Mouse (Mus musculus): Measurements from ENCODE around the gene Tprkb. TPM values are rescaled to one million over a fixed set of nuclear protein-coding genes. Genes with fewer than 3 reads are reported as not detected.
"Not testable (repeated sequence)": the region's sequence is repeated elsewhere in the genome, so short reads cannot be mapped to it uniquely, and the experiment has no call there.

Tprkb gene
- 47.7 and 50.5 TPM in 2 replicates for polyA plus RNA-seq (2015; fragmentation: Nextera tagmentation; extraction: Ambion mirVana)

DNA sequence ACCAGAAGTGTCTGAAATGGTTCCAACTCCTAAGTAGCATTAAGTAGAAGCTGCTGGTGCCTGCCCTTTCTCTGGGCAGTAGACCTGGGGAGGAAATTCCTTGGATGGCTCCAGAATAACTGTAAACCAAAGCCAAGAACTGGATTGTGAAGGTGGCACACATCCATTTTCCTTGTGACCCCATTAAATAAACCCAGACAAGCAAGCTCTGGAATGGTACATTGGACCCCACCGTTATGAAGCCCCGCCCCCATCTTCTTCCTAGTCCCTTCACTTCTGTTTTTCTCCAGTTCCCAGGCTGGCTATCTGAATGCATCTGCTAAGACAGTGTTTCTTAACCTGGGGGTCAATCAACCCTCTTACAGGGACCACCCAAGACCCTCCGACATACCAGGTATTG lies at the start of gene Tprkb:
Gene Tprkb (plus strand): TSS at position 279 of the 400 bp plus-strand sequence.
- H3K27ac ChIP-seq (replicated peaks), result no peak within 1 kb of the TSS
- no peak within 1 kb of the TSS for H3K4me2 ChIP-seq
- WGBS, result 88% methylated on average over 3 of the region's 3 CpGs
- no peaks in the 10 kb centered on the region for H3K9me3 ChIP-seq
- no peak within 1 kb of the TSS for H3K9ac ChIP-seq
- ATAC-seq (ENCODE audit: low FRiP score, low read depth), result no peak
- H3K36me3 ChIP-seq, result no peaks in the 10 kb centered on the region
- H3K27me3 ChIP-seq, result no peaks in the 10 kb centered on the region
- H3K4me3 ChIP-seq, result no peak within 1 kb of the TSS
- H3K4me1 ChIP-seq (replicated peaks), result peaks cover 17% of the 10 kb centered on the region

DNA sequence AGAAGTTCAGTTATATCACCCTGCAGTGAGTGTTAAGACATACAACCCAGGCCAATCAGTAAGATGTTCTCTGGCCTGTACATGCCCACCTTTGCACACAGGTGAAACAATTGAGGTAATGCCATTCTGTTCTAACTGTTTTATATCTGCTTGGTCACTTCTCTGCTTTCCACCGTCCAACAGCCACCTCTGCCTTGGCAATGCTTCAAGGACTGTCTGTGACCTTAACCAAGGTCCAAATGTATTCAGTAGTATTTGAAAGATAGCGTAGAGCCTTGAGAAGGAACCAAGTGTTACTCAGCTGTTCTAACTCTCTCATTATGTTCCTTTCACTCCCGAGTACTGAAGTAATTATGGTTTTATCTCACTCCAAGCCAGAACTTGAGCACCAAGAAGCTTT lies 49.1 kb upstream of the Tprkb start:
- H3K4me2 ChIP-seq, result no peak overlapping the region
- no peaks in the 10 kb centered on the region for H3K36me3 ChIP-seq
- H3K27ac ChIP-seq (replicated peaks), result no peak overlapping the region
- WGBS, result 78% methylated on average over 3 of the region's 3 CpGs
- no peak overlapping the region for H3K4me3 ChIP-seq
- no peaks in the 10 kb centered on the region for H3K9me3 ChIP-seq
- H3K27me3 ChIP-seq, result no peaks in the 10 kb centered on the region
- H3K4me1 ChIP-seq (replicated peaks), result no peaks in the 10 kb centered on the region
- H3K9ac ChIP-seq, result no peak overlapping the region
- no peak for ATAC-seq (ENCODE audit: low FRiP score, low read depth)

DNA sequence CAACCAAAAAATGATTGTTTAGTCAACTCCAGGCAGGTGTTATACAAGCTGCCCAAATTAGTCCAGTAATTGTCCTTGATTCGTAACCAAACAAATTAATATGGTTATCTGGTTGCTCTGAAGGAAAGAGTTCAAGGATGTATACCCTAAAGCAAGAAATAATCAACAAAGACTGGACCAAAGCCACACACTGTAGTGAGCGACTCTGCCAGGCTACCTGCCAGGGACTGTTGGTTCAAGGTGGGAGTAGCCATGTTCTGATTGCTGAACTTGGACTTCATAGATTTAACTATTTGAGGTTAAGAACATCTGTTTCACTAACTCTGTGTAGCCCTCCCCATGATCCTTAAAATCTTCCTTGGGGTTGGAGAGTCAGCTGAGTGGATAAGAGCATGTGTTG lies 48.5 kb upstream of the Tprkb start:
- H3K27me3 ChIP-seq, result no peaks in the 10 kb centered on the region
- H3K9ac ChIP-seq, result no peak overlapping the region
- ATAC-seq (ENCODE audit: low FRiP score, low read depth), result no peak
- H3K4me3 ChIP-seq, result no peak overlapping the region
- no peak overlapping the region for H3K27ac ChIP-seq (replicated peaks)
- H3K36me3 ChIP-seq, result no peaks in the 10 kb centered on the region
- no peaks in the 10 kb centered on the region for H3K9me3 ChIP-seq
- WGBS, result 82% methylated on average over 2 of the region's 2 CpGs
- no peaks in the 10 kb centered on the region for H3K4me1 ChIP-seq (replicated peaks)
- H3K4me2 ChIP-seq, result no peak overlapping the region

DNA sequence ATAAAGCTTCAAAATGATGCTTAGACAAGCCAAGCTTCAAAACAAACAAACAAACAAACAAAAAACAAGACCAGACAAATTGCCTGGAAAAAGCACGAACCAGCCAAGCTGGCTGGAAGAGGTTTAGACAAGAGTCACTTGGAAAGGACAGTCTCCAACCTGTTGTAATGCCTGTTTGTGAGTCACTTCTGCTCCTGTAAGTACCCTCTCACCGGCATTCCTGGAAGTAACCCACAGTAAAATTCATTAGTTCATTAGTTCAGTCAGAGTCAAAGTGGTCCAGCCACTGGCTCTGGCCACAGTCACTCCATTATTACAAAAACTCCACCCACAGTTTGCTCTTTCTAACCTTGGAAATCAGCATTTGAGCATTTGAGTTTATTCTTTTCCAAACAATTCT lies 47.8 kb upstream of the Tprkb start:
- no peak for ATAC-seq (ENCODE audit: low FRiP score, low read depth)
- no peak overlapping the region for H3K4me2 ChIP-seq
- no peaks in the 10 kb centered on the region for H3K27me3 ChIP-seq
- no peaks in the 10 kb centered on the region for H3K9me3 ChIP-seq
- H3K36me3 ChIP-seq, result no peaks in the 10 kb centered on the region
- no peak overlapping the region for H3K4me3 ChIP-seq
- H3K4me1 ChIP-seq (replicated peaks), result no peaks in the 10 kb centered on the region
- WGBS, result 88% methylated on average over 2 of the region's 2 CpGs
- no peak overlapping the region for H3K9ac ChIP-seq
- H3K27ac ChIP-seq (replicated peaks), result no peak overlapping the region

DNA sequence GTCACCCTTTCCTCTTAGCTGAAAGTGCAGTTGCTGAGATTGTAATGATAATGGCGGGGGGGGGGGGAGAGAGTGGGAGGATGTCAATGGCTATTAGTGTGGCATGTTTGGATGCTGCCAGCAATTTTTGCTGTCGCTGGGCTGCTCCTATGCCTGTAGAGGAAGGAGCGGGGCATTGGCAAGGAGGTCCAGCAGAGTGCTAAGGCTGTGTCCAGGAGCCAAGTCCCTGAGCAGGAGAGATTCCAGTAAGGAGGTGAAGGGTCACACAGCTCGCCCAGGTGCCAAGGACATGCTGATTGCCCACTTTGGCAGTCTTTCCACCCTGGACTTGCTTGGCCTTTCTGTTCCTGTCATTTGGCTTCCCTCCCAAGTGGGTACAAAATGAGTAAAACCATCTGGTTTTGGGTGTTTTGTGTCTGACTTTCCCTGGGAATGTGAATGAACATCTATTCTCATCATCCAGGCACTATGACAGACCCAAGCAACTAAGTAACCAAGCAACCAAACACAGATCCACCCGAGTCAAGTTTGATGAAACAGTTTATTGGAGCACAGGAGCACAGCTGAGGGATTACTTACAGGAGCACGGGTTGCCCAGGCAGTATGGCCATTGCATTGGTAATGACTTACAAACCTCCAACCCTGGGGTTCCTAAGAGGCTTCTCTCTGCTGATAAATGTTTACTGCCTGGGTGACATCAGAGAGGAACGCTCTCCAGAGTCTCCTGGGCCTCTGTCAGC lies 46.6 kb upstream of the Tprkb start:
- peak; percentile 79 for ATAC-seq (ENCODE audit: low FRiP score, low read depth)
- not testable (repeated sequence) for H3K9me3 ChIP-seq; H3K27me3 ChIP-seq; H3K4me1 ChIP-seq (replicated peaks); H3K4me3 ChIP-seq; H3K36me3 ChIP-seq; H3K27ac ChIP-seq (replicated peaks); H3K9ac ChIP-seq; H3K4me2 ChIP-seq
- 75% methylated on average over 6 of the region's 7 CpGs for WGBS

DNA sequence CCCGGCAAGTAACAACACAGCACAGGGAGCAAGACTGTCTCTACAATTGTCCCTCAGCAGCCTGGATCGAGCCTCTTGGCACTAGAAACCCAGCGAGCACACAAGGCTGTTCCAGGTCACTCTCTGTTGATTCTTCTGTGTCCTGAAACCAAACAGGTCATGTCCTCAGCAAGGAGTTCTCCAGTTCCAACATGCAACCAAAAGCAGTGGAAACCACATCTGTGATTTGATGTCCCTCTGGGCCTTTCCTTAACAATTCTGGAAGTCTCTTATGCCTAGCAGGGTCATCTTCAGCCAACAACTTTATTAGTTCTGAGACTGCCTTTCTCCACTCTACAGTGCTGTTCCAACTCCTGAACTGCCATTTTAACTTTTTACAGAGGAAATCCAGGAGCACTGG lies 45.5 kb upstream of the Tprkb start:
- not testable (repeated sequence) for H3K36me3 ChIP-seq; H3K4me1 ChIP-seq (replicated peaks); H3K4me2 ChIP-seq; H3K9me3 ChIP-seq; H3K4me3 ChIP-seq; H3K9ac ChIP-seq; H3K27me3 ChIP-seq; ATAC-seq (ENCODE audit: low FRiP score, low read depth); H3K27ac ChIP-seq (replicated peaks)
- 88% methylated on average over 3 of the region's 3 CpGs for WGBS

DNA sequence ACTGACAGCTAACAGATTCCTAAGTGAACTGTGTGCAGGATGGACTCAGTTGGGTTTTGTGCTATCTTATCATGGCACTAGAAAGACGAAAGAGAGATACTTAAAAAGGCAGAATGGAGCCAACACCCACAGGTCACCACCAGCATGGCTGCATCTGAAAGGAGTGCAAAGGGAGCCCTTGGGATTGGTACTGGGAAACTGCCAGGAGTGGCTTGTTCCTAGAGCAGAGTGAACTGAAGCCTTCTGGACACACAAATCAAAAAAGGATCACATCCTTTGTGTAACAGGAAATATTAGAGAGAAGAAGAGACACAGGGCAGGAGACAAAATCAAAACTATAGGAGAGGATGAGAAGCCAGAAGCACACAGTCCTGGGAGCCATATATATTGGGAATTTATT lies 44.7 kb upstream of the Tprkb start:
- not testable (repeated sequence) for H3K27me3 ChIP-seq; H3K9ac ChIP-seq; H3K9me3 ChIP-seq; H3K4me1 ChIP-seq (replicated peaks); H3K27ac ChIP-seq (replicated peaks); ATAC-seq (ENCODE audit: low FRiP score, low read depth); H3K36me3 ChIP-seq; H3K4me3 ChIP-seq; H3K4me2 ChIP-seq
- WGBS, result 53% methylated on average over 1 of the region's 1 CpGs

DNA sequence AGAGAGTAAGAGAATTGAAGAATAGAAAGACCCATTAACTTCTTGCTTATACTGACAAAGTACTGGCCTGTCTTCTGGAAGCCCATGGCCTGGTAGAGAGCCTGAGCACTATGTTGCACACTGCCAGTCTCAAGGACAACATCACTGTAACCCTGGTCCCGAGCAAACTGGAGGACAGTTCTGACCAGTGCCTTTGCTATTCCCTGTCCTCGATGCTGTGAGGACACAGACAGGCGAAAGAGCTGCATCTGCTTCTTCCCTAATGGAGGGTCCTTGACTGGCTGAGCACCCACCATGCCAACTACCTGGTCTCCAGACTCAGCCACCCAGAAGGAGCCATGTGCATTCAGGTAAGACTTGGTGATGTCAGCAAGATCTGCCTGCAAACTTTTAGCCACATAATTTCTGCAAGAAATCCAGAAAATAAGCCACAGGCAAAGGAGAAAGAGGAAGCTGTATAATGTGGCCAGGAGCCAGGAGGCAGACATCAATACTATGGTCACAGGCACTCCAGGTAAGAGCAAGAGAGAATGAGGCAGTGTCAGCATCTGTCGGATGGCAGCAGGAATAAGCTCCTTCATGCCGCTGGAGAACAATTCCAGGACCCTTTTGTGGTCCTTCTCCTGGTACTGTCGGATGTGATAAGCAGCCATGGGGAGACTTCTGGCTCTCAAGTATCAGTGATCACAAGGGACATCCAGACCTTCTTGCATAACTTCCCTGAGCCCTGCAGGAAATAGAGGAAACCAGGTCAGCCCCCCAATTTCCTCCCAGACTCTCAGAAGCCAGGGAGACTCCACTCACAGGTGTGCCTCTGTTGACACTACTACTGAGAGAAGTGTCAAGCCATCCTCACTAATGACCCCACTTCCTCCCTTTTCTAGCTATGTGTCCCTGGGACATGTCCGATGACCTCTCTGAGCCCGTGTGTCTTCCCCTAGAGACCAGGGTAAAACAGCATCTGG lies 43.7 kb upstream of the Tprkb start:
- Histone ChIP-seq H3K4me1 (replicated peaks) (no peaks in the 10 kb centered on the region), H3K4me3 (no peak overlapping the region), H3K27ac (replicated peaks) (no peak overlapping the region), H3K27me3 (no peaks in the 10 kb centered on the region), H3K4me2 (no peak overlapping the region), H3K9me3 (no peaks in the 10 kb centered on the region), H3K36me3 (no peaks in the 10 kb centered on the region), H3K9ac (no peak overlapping the region)
- ATAC-seq (ENCODE audit: low FRiP score, low read depth), result no peak
- WGBS, result 88% methylated on average over 8 of the region's 8 CpGs

DNA sequence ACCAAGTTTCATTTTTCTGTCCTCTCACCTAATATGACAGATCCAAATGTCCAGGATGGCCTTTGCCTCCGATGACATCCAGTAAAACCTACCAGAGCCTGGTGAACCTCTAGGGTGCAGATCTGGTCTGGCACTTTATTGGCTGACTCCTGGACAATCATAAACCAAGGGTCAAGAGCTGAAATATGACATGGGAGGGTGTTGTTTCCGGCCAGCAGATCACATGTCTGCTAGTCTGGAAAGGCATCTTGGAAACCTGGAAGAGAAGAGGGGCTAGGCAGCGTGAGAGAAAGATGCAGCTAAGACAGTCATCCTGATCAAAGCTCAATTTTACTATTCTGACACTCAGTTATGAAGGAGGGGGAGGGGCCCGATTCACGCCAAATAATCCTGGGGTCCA lies 42.7 kb upstream of the Tprkb start, which contains the start of gene Nat8f2:
Gene Nat8f2 (minus strand): TSS at position 153 of the 400 bp plus-strand sequence.
- not testable (repeated sequence) for ATAC-seq (ENCODE audit: low FRiP score, low read depth); H3K27me3 ChIP-seq; H3K4me3 ChIP-seq; H3K36me3 ChIP-seq; H3K27ac ChIP-seq (replicated peaks); H3K4me1 ChIP-seq (replicated peaks); H3K9me3 ChIP-seq; H3K9ac ChIP-seq; H3K4me2 ChIP-seq
- 90% methylated on average over 5 of the region's 5 CpGs for WGBS

DNA sequence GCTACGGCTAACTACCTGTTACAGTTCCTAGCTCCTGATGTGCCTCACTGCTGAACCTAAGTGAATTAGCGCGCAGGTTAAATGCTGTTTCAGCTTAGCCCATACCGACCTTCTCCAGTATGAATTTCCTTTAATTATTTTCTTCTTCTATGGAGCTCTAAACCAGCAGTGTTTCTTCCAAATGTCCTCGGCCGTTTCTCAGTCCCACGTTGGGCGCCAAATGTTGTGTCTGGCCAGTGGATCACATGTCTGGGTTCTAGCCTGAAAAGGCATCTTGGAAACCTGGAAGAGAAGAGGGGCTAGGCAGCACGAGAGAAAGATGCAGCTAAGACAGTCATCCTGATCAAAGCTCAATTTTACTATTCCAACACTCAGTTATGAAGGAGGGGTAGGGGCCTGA lies 28.4 kb upstream of the Tprkb start:
- H3K4me1 ChIP-seq (replicated peaks); H3K9ac ChIP-seq; H3K4me2 ChIP-seq; H3K27ac ChIP-seq (replicated peaks); H3K27me3 ChIP-seq; ATAC-seq (ENCODE audit: low FRiP score, low read depth); H3K36me3 ChIP-seq; H3K4me3 ChIP-seq: not testable (repeated sequence)
- 97% methylated on average over 9 of the region's 9 CpGs for WGBS
- H3K9me3 ChIP-seq, result peaks cover 16% of the 10 kb centered on the region

DNA sequence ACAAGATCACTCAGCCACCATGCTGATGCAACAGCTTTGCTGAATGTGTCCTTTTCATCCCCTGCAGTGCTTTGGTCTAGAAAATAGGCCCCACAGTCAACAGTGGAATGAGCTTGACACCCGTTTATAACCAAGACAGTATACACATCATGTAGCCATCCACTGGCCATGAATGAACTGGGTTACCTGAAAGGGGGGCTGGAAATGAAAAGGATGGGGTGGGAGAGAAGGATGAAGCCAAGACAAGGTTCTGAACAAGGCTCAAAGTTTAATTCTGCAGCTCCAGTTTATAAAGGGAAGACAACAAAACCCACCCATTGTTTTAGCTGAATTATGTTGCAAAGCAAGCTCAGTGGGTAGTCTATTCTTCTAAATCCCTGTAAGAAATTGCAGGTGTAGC lies 27.4 kb upstream of the Tprkb start:
- Histone ChIP-seq H3K4me3 (no peak overlapping the region), H3K36me3 (no peaks in the 10 kb centered on the region), H3K27me3 (no peaks in the 10 kb centered on the region), H3K9ac (no peak overlapping the region), H3K4me2 (no peak overlapping the region), H3K9me3 (peaks cover 16% of the 10 kb centered on the region), H3K4me1 (replicated peaks) (no peaks in the 10 kb centered on the region), H3K27ac (replicated peaks) (no peak overlapping the region)
- no peak for ATAC-seq (ENCODE audit: low FRiP score, low read depth)
- 91% methylated on average over 1 of the region's 1 CpGs for WGBS

DNA sequence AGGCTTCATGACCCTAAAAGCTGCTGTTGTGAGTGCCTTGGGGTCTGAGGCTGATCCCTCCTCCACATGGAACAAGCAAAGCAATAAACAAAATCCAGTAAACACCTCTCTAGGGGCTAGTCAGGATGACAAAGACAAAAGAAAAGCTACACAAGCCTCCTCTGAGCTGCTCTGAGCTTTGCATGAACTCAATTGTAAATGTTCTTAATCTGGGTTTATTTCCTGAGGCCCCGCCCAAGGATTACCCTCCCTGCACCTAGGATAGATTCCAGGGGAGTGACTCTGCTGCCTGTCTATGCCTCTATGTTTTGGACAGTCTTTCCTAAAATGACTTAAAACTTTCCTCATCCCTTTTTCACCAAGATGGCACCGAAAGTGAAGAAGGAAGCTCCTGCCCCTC lies 22.7 kb upstream of the Tprkb start:
- WGBS, result 94% methylated on average over 2 of the region's 2 CpGs
- H3K27ac ChIP-seq (replicated peaks), result no peak overlapping the region

More for the DNA sequence above, 22.7 kb upstream of the Tprkb start:
- no peaks in the 10 kb centered on the region for H3K4me1 ChIP-seq (replicated peaks)
- H3K4me2 ChIP-seq, result no peak overlapping the region
- no peaks in the 10 kb centered on the region for H3K27me3 ChIP-seq
- H3K4me3 ChIP-seq, result no peak overlapping the region
- peaks cover 6% of the 10 kb centered on the region for H3K9me3 ChIP-seq
- no peak overlapping the region for H3K9ac ChIP-seq
- no peak for ATAC-seq (ENCODE audit: low FRiP score, low read depth)
- H3K36me3 ChIP-seq, result no peaks in the 10 kb centered on the region
